Mouse (Mus musculus): Measurements from ENCODE around the gene Bloc1s4. TPM values are rescaled to one million over a fixed set of nuclear protein-coding genes. Genes with fewer than 3 reads are reported as not detected.

Gene Bloc1s4
- polyA plus RNA-seq, 1 experiment from 2014 or later = 19.7 TPM

DNA sequence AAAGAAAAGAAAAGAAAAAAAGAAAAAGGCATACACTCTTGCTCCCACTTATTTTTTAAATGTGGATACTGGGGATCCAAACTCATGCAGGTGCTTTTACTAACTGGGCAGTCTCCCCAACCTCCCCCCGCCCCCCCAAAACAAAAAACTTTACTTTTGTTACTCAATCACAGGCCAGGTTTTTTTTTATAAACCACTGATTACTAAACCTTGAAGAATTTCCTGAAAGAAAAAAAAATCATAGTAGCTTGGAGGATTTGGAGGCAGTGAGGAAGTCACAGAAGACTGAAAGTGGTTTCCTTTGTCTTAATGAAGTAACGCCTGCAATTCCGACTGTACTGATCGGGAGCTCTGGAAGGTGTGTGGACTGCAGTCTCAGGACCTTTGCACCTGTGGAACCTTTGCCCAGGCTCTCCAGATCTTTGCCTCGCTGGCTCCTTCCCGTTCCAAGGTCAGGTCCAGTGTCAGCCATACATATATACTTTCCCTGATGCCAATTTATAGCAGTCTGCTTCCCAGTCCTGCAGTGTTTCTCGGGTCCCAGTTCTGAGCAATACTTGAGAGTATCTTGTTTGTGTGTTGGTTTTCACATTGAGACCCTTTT lies 50.3 kb downstream of the Bloc1s4 start:
- no peak overlapping the region for H3K4me3 ChIP-seq (ENCODE audit: low read length)
- no peak for ATAC-seq (ENCODE audit: low read depth)
- no peak overlapping the region for H3K9ac ChIP-seq (ENCODE audit: low read length)
- H3K9me3 ChIP-seq (ENCODE audit: control insufficient read depth, low read length) = no peaks in the 10 kb centered on the region
- 68% methylated on average over 7 of the region's 7 CpGs for WGBS
- peaks cover 6% of the 10 kb centered on the region for H3K4me1 ChIP-seq (replicated peaks; ENCODE audit: control insufficient read depth, insufficient read depth, low read length)
- no peak overlapping the region for H3K4me2 ChIP-seq (ENCODE audit: low read depth, low read length)
- no peak overlapping the region for H3K27ac ChIP-seq (ENCODE audit: low read length)
- no peaks in the 10 kb centered on the region for H3K36me3 ChIP-seq (ENCODE audit: control insufficient read depth, insufficient read depth, low read length)
- H3K27me3 ChIP-seq (ENCODE audit: control insufficient read depth, insufficient read depth, low read depth, low read length) = peaks cover 20% of the 10 kb centered on the region

Other genes with a start within 250 kb of the Bloc1s4 start
- gene Tbc1d14, start 155.4 kb downstream of the Bloc1s4 start, polyA plus RNA-seq (2015; fragmentation: Nextera tagmentation; extraction: Ambion mirVana) = 25.2 and 25.9 TPM in 2 replicates
- gene D5Ertd579e, start 52.6 kb downstream of the Bloc1s4 start, polyA plus RNA-seq (2015; fragmentation: Nextera tagmentation; extraction: Ambion mirVana) = 14.0 and 14.9 TPM in 2 replicates
- 323 and 350 TPM in 2 replicates for gene Mrfap1, start 48.1 kb upstream of the Bloc1s4 start, polyA plus RNA-seq (2015; fragmentation: Nextera tagmentation; extraction: Ambion mirVana)
- gene Man2b2, start 82.0 kb upstream of the Bloc1s4 start, polyA plus RNA-seq (2015; fragmentation: Nextera tagmentation; extraction: Ambion mirVana) = 16.9 and 18.1 TPM in 2 replicates
- 0.10 and 0.36 TPM in 2 replicates for gene Ppp2r2c, start 119.9 kb upstream of the Bloc1s4 start, polyA plus RNA-seq (2015; fragmentation: Nextera tagmentation; extraction: Ambion mirVana)
- gene Wfs1, start 240.6 kb upstream of the Bloc1s4 start, polyA plus RNA-seq (2015; fragmentation: Nextera tagmentation; extraction: Ambion mirVana) = 9.4 and 9.7 TPM in 2 replicates

Data from lung, embryonic 16.5 days (tissue).